In genomic region chr15:81190011-81190629, GRCm38 (mm10) we compare ENCODE assay signal across 8 mouse cellular contexts. TPM values are rescaled to one million over a fixed set of nuclear protein-coding genes. Genes with fewer than 3 reads are reported as not detected.
A peak's percentile ranks its signal among the peaks of the same experiment; 100 is the strongest.
DNase-seq lines count a peak whose midpoint lies in the region; ATAC-seq and TF ChIP-seq lines count a peak whose summit lies in the region.

No protein-coding gene starts in this region.

- peak overlapping the region; percentile 83 for H3K9ac ChIP-seq in intestine, postnatal 0 days (ENCODE audit: low read depth, low read length)

- H3K4me1 ChIP-seq in embryonic fibroblast, embryonic 13.5 days (ENCODE audit: control insufficient read depth, insufficient read depth, low read length), result peaks cover 14% of the 10 kb centered on the region
- no peaks in the 10 kb centered on the region for H3K4me1 ChIP-seq in intestine, postnatal 0 days (replicated peaks; ENCODE audit: control insufficient read depth, insufficient read depth, low read length)

- no peak for TF ChIP-seq CTCF in embryonic fibroblast, embryonic 13.5 days (IDR thresholded peaks at IDR 0.05; ENCODE audit: borderline replicate concordance, insufficient read depth, low read length)
- no peak for TF ChIP-seq CTCF in intestine, postnatal 0 days (IDR thresholded peaks at IDR 0.05; ENCODE audit: low read depth)

- H3K27ac ChIP-seq in embryonic fibroblast, embryonic 13.5 days (ENCODE audit: insufficient read depth, low read length), result peak overlapping the region; percentile 21; the same call in 1 of the 2 replicates
- H3K27ac ChIP-seq in intestine, postnatal 0 days (ENCODE audit: low read depth, low read length), result peak overlapping the region; percentile 68

- peak overlapping the region; percentile 93 for H3K4me2 ChIP-seq in intestine, postnatal 0 days (replicated peaks; ENCODE audit: low read depth)

- peak; percentile 47 for DNase-seq in adrenal gland, adult 2 months
- no peak for DNase-seq in adrenal gland, adult 18-20 months (ENCODE audit: low spot score in 2 of 2)
- DNase-seq in retina, adult 2 months (ENCODE audit: low read depth, low spot score), result peak; percentile 23
- no peak for DNase-seq in retina, embryonic 14.5 days (ENCODE audit: low spot score)
- DNase-seq in testis, postnatal 10 days (ENCODE audit: low spot score), result peak; percentile 73

- TF ChIP-seq POLR2A in embryonic fibroblast, embryonic 13.5 days (IDR thresholded peaks at IDR 0.05; ENCODE audit: low read depth, low read length), result no peak

- H3K36me3 ChIP-seq in intestine, postnatal 0 days (ENCODE audit: control insufficient read depth, insufficient read depth), result 0 out of 2 replicates have a peak, but pooled peaks cover 3% of the 10 kb centered on the region

- H3K9me3 ChIP-seq in intestine, postnatal 0 days (ENCODE audit: control insufficient read depth), result no peaks in the 10 kb centered on the region

- ATAC-seq in intestine, postnatal 0 days, result peak; percentile 46
- peak; percentile 23; the same call in 1 of the 2 replicates for ATAC-seq in megakaryocyte progenitor cell, adult 5-6 weeks (replicated peaks; ENCODE audit: poor library complexity)

- H3K27me3 ChIP-seq in intestine, postnatal 0 days (replicated peaks; ENCODE audit: control insufficient read depth, insufficient read depth, low read length), result no peaks in the 10 kb centered on the region

- under 1% methylated on average over 44 of the region's 46 CpGs for WGBS in intestine, postnatal 0 days

- H3K4me3 ChIP-seq in embryonic fibroblast, embryonic 13.5 days (ENCODE audit: insufficient read depth, low read length), result peak overlapping the region; percentile 97
- peak overlapping the region; percentile 90 for H3K4me3 ChIP-seq in intestine, postnatal 0 days (ENCODE audit: low read depth, low read length)

RNA-seq across cellular contexts. Expression of gene Mrtfa, which starts 0.4 kb away (rescaled TPM):
- 10 to 100 TPM; 27.3 to 30.0 TPM for total RNA-seq in adrenal gland, adult 2 months (2021)
- 33.0 and 39.6 TPM in 2 replicates for polyA plus RNA-seq in adrenal gland, adult 2 months (2012; rRNA removed)
- 10 to 100 TPM; 24.3 to 29.4 TPM for total RNA-seq in adrenal gland, adult 18-20 months (2021)
- polyA plus RNA-seq in embryonic fibroblast, embryonic 13.5 days (2011; ENCODE audit: insufficient read length, low read depth, missing spikeins), result 36.6 and 38.4 TPM in 2 replicates
- 9.0 and 10.3 TPM in 2 replicates for polyA plus RNA-seq in intestine, postnatal 0 days (2015; fragmentation: Nextera tagmentation; extraction: Ambion mirVana)
- total RNA-seq in megakaryocyte progenitor cell, adult 5-6 weeks (2015), result 24.5 and 27.3 TPM in 2 replicates
- total RNA-seq in megakaryocyte progenitor cell, adult 5-6 weeks (2017), result 11.1 and 17.6 TPM in 2 replicates

RNA-seq across cellular contexts. Expression of gene Mchr1, which starts 45.2 kb away (rescaled TPM):
- total RNA-seq in adrenal gland, adult 2 months (2021), result under 1 TPM; 0.17 to 0.55 TPM
- polyA plus RNA-seq in adrenal gland, adult 2 months (2012; rRNA removed), result 0.45 and 0.86 TPM in 2 replicates
- under 1 TPM; 0.23 to 0.51 TPM for total RNA-seq in adrenal gland, adult 18-20 months (2021)
- polyA plus RNA-seq in embryonic fibroblast, embryonic 13.5 days (2011; ENCODE audit: insufficient read length, low read depth, missing spikeins), result 0.75 and 1.1 TPM in 2 replicates
- polyA plus RNA-seq in intestine, postnatal 0 days (2015; fragmentation: Nextera tagmentation; extraction: Ambion mirVana), result 1.5 and 2.1 TPM in 2 replicates
- not detected in 2 replicates for total RNA-seq in megakaryocyte progenitor cell, adult 5-6 weeks (2015)
- not detected in 2 replicates for total RNA-seq in megakaryocyte progenitor cell, adult 5-6 weeks (2017)

Comparison
In these comparisons a context has a peak if more than half of its experiments do, and no peak if none do; other contexts are left out.
1. DNase-seq: peak in adrenal gland, adult 2 months (single experiment), retina, adult 2 months (single experiment) and testis, postnatal 10 days (single experiment); none in adrenal gland, adult 18-20 months (0 of 2) and retina, embryonic 14.5 days (single experiment).